Mouse (Mus musculus) inflammation-experienced regulatory T-cells (primary cell): Measurements from ENCODE around the gene Nes. TPM values are rescaled to one million over a fixed set of nuclear protein-coding genes. Genes with fewer than 3 reads are reported as not detected.

Experiments
- polyA plus RNA-seq, 2 experiments: library from polyadenylated mRNA; unstranded; fragments of 100-300 nt; shearing (Covaris generic); gene quantifications; one replicate each; pipeline ENCODE4 v1.2.1; 2017

The Nes gene
- polyA plus RNA-seq = 1 to 10 TPM in 1 of 2 experiments, under 1 TPM in 1; 0.58 to 4.1 TPM

GRCm38 (mm10) chr3:87970939-87971488 lies at the start of gene Nes:
Gene Nes (plus strand): TSS chr3:87971078.

GRCm38 (mm10) chr3:87930078-87930795 lies 40.6 kb upstream of the Nes start, which contains the start of the genes Isg20l2 and Rrnad1:
Gene Isg20l2 (plus strand): TSS chr3:87930314.
Gene Rrnad1 (minus strand): TSS chr3:87930717.

GRCm38 (mm10) chr3:87948378-87949265 lies 22.3 kb upstream of the Nes start, which contains the start of gene Crabp2:
Gene Crabp2 (plus strand): TSS chr3:87948666.

GRCm38 (mm10) chr3:88000181-88000580 lies 29.3 kb downstream of the Nes start, which contains the start of gene Bcan:
Gene Bcan (minus strand): TSS chr3:88000230.

GRCm38 (mm10) chr3:88027434-88028186 lies 56.7 kb downstream of the Nes start, which contains the start of gene Hapln2:
Gene Hapln2 (minus strand): TSS chr3:88027583.

Other genes starting within 250 kb of the Nes start
- under 1 TPM; 0.13 to 0.51 TPM for gene Lrrc71, start 222.5 kb upstream of the Nes start, polyA plus RNA-seq
- 1 to 10 TPM in 1 of 2 experiments, under 1 TPM in 1; 0.24 to 2.0 TPM for gene Ntrk1, start 175.9 kb upstream of the Nes start, polyA plus RNA-seq
- gene Insrr, start 174.1 kb upstream of the Nes start, polyA plus RNA-seq = 1 to 10 TPM in 1 of 2 experiments, under 1 TPM in 1; 0.06 to 1.3 TPM
- gene Pear1, start 146.8 kb upstream of the Nes start, polyA plus RNA-seq = 100 to 1,000 TPM in 1 of 2 experiments, 10 to 100 TPM in 1; 51.9 to 127 TPM
- 100 to 1,000 TPM; 207 to 242 TPM for gene Sh2d2a, start 124.3 kb upstream of the Nes start, polyA plus RNA-seq
- gene Prcc, start 85.5 kb upstream of the Nes start, polyA plus RNA-seq = 10 to 100 TPM; 13.9 to 19.8 TPM
- 100 to 1,000 TPM; 130 to 152 TPM for gene Hdgf, start 64.8 kb upstream of the Nes start, polyA plus RNA-seq
- gene Mrpl24, start 51.6 kb upstream of the Nes start, polyA plus RNA-seq = 100 to 1,000 TPM; 129 to 143 TPM
- gene Isg20l2, start 40.8 kb upstream of the Nes start, polyA plus RNA-seq = 10 to 100 TPM; 32.3 to 33.0 TPM
- gene Rrnad1, start 40.4 kb upstream of the Nes start, polyA plus RNA-seq = 10 to 100 TPM; 27.7 to 30.8 TPM
- gene Crabp2, start 22.4 kb upstream of the Nes start, polyA plus RNA-seq = 1 to 10 TPM in 1 of 2 experiments, not detected in 1; 1.1 TPM
- gene Bcan, start 29.2 kb downstream of the Nes start, polyA plus RNA-seq = not detected
- under 1 TPM in 1 of 2 experiments, not detected in 1; 0.12 TPM for gene Hapln2, start 56.5 kb downstream of the Nes start, polyA plus RNA-seq
- 10 to 100 TPM; 27.3 to 49.8 TPM for gene Gpatch4, start 72.0 kb downstream of the Nes start, polyA plus RNA-seq
- gene Naxe, start 87.4 kb downstream of the Nes start, polyA plus RNA-seq = 10 to 100 TPM; 80.8 to 88.9 TPM
- gene Ttc24, start 107.2 kb downstream of the Nes start, polyA plus RNA-seq = 1 to 10 TPM in 1 of 2 experiments, not detected in 1; 1.5 TPM
- 1 to 10 TPM in 1 of 2 experiments, under 1 TPM in 1; 0.69 to 3.5 TPM for gene Iqgap3, start 110.9 kb downstream of the Nes start, polyA plus RNA-seq
- gene Mef2d, start 171.3 kb downstream of the Nes start, polyA plus RNA-seq = 10 to 100 TPM; 95.1 to 98.4 TPM